Mouse (Mus musculus) liver, adult (tissue): Measurements from ENCODE around the gene Prune2.

Source experiments
- GATA4 ChIP-seq: IDR thresholded peaks from 2 replicates; pipeline ENCODE4 v1.6.1; 2014; ENCODE audit warnings: mild to moderate bottlenecking, low read length; ENCODE audit not compliant: insufficient replicate concordance

Prune2 gene

DNA sequence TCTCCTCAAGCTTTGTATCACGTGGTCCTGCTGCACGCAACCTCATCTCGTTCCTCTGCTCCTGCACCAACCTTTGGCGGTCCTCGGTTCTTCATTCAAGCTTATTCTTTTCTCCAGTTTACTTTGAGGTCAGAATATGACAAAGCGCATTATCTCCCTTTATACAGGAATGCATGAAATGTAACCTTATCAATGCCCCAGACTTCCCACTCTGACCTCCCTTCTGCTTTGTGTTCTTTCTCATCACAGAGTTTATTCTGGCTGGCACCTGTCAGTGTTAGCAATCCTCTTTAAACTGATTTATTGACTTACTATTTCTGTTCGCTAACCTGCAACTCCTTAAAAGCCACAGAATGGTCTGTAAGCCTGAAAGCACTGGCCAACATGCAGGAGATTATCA lies 113.1 kb downstream of the Prune2 start:
- TF ChIP-seq GATA4 = no peak

- TF ChIP-seq GATA4 = no peak
These were observed 115.3 kb downstream of the Prune2 start for GRCm38 (mm10) chr19:17071205-17071604.

DNA sequence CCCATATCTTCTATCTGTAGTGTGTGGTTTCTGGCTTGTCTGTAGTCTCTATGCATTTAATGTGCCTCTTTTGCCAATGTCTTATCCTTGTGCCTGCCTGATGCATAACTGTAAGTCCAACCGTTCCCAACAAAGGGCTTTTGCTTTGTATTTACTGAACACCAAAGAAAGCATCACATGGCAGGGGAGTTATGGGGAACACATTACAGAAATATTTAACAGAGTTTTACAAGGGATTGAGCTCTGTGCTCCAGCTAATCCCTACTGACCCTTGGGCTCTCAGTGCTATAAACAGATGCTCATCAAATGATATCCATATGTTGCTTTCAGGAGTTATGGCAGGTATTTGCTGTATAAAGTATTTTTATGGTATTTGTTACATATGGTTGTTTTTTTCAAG lies 116.3 kb downstream of the Prune2 start:
- TF ChIP-seq GATA4 = no peak

DNA sequence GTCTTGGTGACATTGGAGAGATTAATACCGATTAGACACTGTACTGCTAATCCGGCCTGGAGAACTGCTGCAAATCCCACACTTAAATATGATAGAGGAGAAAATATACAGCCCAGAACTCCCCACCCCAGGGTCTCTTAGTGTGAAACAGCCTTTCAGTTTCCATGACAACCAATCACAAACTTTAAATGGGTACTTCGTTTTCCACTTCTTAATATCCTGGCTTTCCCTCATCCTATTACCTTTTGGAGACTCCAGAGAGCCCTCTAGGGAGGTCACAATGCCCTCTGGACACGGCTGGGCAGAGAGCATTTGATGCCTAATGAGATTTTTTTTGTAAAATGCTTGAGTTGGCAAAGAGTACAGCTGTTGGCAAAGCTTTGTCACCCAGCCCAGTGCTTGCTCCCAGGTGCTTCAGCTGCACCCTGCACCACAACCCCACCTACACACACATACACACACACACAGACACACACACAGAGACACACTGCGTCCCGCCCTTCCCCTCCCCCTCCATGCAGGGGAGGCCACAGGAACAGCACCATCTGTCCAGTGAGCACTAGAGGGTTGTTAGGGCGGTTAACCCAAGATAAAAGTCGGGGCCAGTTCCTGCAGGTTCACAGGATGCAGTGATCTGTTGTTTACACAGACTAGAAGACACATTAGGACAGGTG lies 122.9 kb downstream of the Prune2 start:
- TF ChIP-seq GATA4 = no peak

DNA sequence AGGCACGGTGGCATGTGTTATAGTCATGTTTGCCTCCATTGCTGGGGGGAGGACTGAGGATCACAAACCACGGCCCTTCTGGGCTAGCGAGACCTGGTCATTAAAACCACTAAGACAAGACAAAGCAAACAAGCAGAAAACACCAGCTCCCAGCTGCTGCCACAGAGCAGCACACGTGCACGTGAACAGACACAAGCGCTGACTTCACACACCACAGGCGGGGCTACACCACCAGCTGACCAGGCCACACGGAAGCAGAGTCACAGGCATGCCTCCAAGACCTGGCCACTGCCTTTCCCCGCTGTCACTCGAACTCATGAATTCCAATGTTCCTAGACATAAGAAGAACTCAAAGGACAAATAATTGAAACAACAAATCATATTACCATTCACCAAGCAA lies 125.5 kb downstream of the Prune2 start:
- TF ChIP-seq GATA4 = no peak

DNA sequence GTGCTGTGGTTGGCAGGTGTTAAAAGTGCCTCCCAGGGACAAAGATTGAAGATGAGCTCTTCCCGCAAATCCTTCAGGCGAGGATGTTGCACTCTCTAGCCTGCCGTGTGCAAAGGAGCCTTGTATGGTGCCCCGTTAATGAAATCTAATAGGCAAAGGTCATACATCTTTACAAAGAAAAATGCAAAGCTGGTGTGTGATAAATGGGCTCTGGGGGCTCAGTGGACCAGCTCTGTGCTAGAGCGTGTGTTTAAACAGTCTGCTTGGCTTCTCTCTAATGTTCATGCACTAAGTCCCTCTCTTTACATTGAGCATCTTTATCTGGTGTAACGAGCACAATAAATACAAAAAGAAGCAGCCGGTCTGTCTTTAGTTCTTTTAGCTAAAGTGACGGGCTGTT lies 138.1 kb downstream of the Prune2 start:
- TF ChIP-seq GATA4 = no peak

DNA sequence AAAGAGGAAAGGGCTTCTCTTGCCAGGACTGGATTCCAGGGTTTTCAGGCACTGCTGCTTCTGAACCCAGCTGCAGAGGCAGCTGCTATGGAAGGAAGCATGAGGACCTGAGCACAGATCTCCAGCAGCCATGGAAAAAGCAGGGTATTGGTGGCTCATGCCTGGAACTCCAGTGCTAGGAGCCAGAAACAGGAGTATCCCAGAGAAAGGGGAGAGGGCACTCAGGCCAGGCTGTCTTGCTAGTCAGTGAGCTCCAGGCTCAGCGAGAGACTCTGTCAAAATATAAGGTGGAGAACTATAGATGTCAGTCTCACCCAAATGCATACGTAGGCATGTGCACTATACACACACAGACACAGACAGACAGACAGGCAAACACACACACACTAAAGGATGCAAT lies 140.4 kb downstream of the Prune2 start:
- no peak for TF ChIP-seq GATA4

- TF ChIP-seq GATA4 = no peak
These were observed 141.3 kb downstream of the Prune2 start for GRCm38 (mm10) chr19:17097210-17097609.

DNA sequence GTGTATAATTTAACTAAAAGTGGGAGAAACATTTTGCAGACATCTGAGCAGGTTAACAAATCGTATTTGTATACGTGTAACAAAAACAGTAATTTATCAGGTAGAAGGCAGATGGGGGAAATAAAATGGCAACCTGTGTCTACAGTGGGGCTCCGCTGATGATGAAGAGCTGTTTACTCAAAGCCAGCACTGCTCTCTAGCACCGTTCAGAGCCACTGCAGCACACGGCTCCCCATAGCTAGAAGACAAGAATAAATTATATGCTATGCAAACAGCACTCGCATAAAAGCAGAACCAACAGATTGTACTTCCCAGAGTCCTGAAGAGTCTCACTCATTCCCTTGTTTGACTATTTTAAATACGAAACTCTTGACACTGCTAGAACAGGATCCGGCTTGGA lies 152.9 kb downstream of the Prune2 start:
- TF ChIP-seq GATA4 = no peak

- no peak for TF ChIP-seq GATA4
These were observed 168.3 kb downstream of the Prune2 start for GRCm38 (mm10) chr19:17124034-17124735.

- TF ChIP-seq GATA4 = no peak
These were observed 169.5 kb downstream of the Prune2 start for GRCm38 (mm10) chr19:17125380-17125779.

- no peak for TF ChIP-seq GATA4
These were observed 174.6 kb downstream of the Prune2 start for GRCm38 (mm10) chr19:17130544-17130943.

GRCm38 (mm10) chr19:17136677-17137460 lies 181.0 kb downstream of the Prune2 start:
- TF ChIP-seq GATA4 = no peak

DNA sequence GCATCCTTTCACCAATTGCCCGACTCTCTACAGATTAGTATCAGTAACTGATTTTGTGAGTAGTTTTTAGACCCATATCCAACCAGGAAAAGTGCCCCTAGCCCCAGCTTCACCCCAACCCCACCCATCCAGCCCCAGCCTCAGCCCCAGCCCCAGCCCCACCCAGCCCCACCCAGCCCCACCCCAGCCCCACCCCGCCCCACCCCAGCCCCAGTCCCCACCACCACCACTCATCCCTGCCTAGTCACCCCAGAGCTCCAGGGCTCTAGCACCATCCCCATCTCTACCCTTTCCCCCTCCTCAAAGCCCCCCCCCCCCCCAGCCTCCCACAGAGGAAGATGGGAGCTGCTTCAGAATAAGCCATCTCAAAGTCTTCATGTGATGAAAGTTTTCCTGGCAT lies 181.7 kb downstream of the Prune2 start:
- TF ChIP-seq GATA4 = no peak

GRCm38 (mm10) chr19:17138144-17138915 lies 182.4 kb downstream of the Prune2 start:
- no peak for TF ChIP-seq GATA4

- TF ChIP-seq GATA4 = no peak
These were observed 184.3 kb downstream of the Prune2 start for GRCm38 (mm10) chr19:17140016-17140914.
